Mouse (Mus musculus): ENCODE data around the gene Stap2. TPM values are rescaled to one million over a fixed set of nuclear protein-coding genes. Genes with fewer than 3 reads are reported as not detected.
A peak's percentile ranks its signal among the peaks of the same experiment; 100 is the strongest.

The Stap2 gene
- polyA plus RNA-seq, 1 experiment = 18.4 TPM

GRCm38 (mm10) chr17:56032127-56032733 is 26.8 kb upstream of the Stap2 start:
- TF ChIP-seq CTCF (IDR thresholded peaks at IDR 0.05; ENCODE audit: control insufficient read depth, insufficient read depth, insufficient replicate concordance, low read depth, low read length) (no peak), POLR2A (IDR thresholded peaks at IDR 0.05; ENCODE audit: control insufficient read depth, low read depth, low read length) (no peak)
- no peak overlapping the region for H3K27ac ChIP-seq (ENCODE audit: control insufficient read depth, insufficient read depth, low read depth, low read length)
- H3K4me3 ChIP-seq (ENCODE audit: control insufficient read depth, low read depth, low read length) = no peak overlapping the region
- peaks cover 22% of the 10 kb centered on the region for H3K4me1 ChIP-seq (ENCODE audit: control insufficient read depth, insufficient read depth, low read length)
- H3K27me3 ChIP-seq (ENCODE audit: control insufficient read depth, insufficient read depth, low read length) = no peaks in the 10 kb centered on the region
- peaks cover 3% of the 10 kb centered on the region for H3K36me3 ChIP-seq (ENCODE audit: control insufficient read depth, insufficient read depth, low read length)

GRCm38 (mm10) chr17:56031431-56031830 is 26.0 kb upstream of the Stap2 start:
- peaks cover 3% of the 10 kb centered on the region for H3K36me3 ChIP-seq (ENCODE audit: control insufficient read depth, insufficient read depth, low read length)

GRCm38 (mm10) chr17:56030919-56031318 is 25.5 kb upstream of the Stap2 start:
- Histone ChIP-seq H3K4me1 (ENCODE audit: control insufficient read depth, insufficient read depth, low read length) (peaks cover 20% of the 10 kb centered on the region), H3K4me3 (ENCODE audit: control insufficient read depth, low read depth, low read length) (no peak overlapping the region), H3K27ac (ENCODE audit: control insufficient read depth, insufficient read depth, low read depth, low read length) (peak overlapping the region; percentile 58; the same call in 1 of the 2 replicates), H3K27me3 (ENCODE audit: control insufficient read depth, insufficient read depth, low read length) (no peaks in the 10 kb centered on the region), H3K36me3 (ENCODE audit: control insufficient read depth, insufficient read depth, low read length) (peaks cover 3% of the 10 kb centered on the region)
- TF ChIP-seq POLR2A (IDR thresholded peaks at IDR 0.05; ENCODE audit: control insufficient read depth, low read depth, low read length) (no peak), CTCF (IDR thresholded peaks at IDR 0.05; ENCODE audit: control insufficient read depth, insufficient read depth, insufficient replicate concordance, low read depth, low read length) (no peak)

More at GRCm38 (mm10) chr17:56031431-56031830, 26.0 kb upstream of the Stap2 start:
- H3K27ac ChIP-seq (ENCODE audit: control insufficient read depth, insufficient read depth, low read depth, low read length) = no peak overlapping the region
- no peak for TF ChIP-seq CTCF (IDR thresholded peaks at IDR 0.05; ENCODE audit: control insufficient read depth, insufficient read depth, insufficient replicate concordance, low read depth, low read length)
- no peak overlapping the region for H3K4me3 ChIP-seq (ENCODE audit: control insufficient read depth, low read depth, low read length)
- peaks cover 20% of the 10 kb centered on the region for H3K4me1 ChIP-seq (ENCODE audit: control insufficient read depth, insufficient read depth, low read length)
- no peaks in the 10 kb centered on the region for H3K27me3 ChIP-seq (ENCODE audit: control insufficient read depth, insufficient read depth, low read length)

DNA sequence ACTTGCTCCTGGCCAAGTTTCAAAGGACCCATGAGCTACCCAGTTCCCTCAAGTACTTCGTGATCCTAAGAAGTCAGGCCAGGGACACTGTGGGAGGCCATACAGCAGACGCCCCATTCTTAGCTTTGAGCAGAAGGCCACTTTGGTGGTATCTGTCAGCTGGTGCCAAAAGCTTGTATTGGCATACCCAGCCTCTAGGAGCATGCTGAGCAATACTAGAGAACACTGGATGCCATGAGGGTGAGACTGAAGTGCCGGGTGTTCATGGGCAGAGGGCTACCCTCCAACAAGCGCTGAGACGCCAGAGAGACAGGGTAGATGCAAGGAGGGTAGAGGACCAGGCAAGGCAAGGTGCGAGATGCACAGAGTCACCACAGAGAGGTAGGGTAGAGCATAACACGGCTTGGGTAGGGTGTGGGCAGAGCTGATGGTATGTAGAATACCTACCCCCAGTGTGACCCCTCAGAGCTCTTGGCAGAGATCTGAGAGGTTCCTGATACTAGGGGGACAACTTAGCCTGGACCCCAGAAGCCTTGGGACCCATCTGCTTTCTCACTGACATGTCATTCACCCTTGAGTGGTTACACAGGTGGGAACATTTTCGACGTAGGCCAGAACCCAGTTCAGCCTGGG is 25.0 kb upstream of the Stap2 start:
- TF ChIP-seq POLR2A (IDR thresholded peaks at IDR 0.05; ENCODE audit: control insufficient read depth, low read depth, low read length) (no peak), CTCF (IDR thresholded peaks at IDR 0.05; ENCODE audit: control insufficient read depth, insufficient read depth, insufficient replicate concordance, low read depth, low read length) (no peak)
- Histone ChIP-seq H3K27ac (ENCODE audit: control insufficient read depth, insufficient read depth, low read depth, low read length) (peak overlapping the region; percentile 58), H3K4me1 (ENCODE audit: control insufficient read depth, insufficient read depth, low read length) (peaks cover 20% of the 10 kb centered on the region), H3K27me3 (ENCODE audit: control insufficient read depth, insufficient read depth, low read length) (no peaks in the 10 kb centered on the region), H3K36me3 (ENCODE audit: control insufficient read depth, insufficient read depth, low read length) (peaks cover 3% of the 10 kb centered on the region), H3K4me3 (ENCODE audit: control insufficient read depth, low read depth, low read length) (no peak overlapping the region)

- no peaks in the 10 kb centered on the region; the same call in none of the 2 replicates for H3K36me3 ChIP-seq (ENCODE audit: control insufficient read depth, insufficient read depth, low read length)
- H3K4me1 ChIP-seq (ENCODE audit: control insufficient read depth, insufficient read depth, low read length) = peaks cover 14% of the 10 kb centered on the region
- H3K27ac ChIP-seq (ENCODE audit: control insufficient read depth, insufficient read depth, low read depth, low read length) = no peak overlapping the region
- TF ChIP-seq POLR2A (IDR thresholded peaks at IDR 0.05; ENCODE audit: control insufficient read depth, low read depth, low read length) = no peak
- no peak for TF ChIP-seq CTCF (IDR thresholded peaks at IDR 0.05; ENCODE audit: control insufficient read depth, insufficient read depth, insufficient replicate concordance, low read depth, low read length)
- H3K4me3 ChIP-seq (ENCODE audit: control insufficient read depth, low read depth, low read length) = no peak overlapping the region
- no peaks in the 10 kb centered on the region for H3K27me3 ChIP-seq (ENCODE audit: control insufficient read depth, insufficient read depth, low read length)
These were observed 22.5 kb upstream of the Stap2 start for GRCm38 (mm10) chr17:56027801-56028441.

DNA sequence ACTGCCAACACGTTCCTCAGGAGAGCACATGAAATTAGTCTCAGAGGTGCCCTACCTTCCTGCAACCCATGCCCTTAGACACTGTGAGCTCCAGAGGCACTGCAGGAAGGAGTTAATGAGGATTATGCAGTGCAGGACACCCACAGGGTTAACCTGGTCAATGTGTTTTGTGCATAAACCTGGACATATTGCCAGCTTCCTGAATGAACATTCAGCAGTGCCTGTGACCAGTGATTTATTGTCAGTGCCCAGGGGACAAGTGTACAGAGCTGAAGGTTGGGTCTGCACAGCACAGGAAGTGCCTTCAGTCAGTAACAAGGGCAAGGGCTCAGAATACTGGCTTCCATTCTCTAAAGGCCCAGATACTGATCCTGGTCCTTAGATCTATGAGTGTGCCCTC is 21.5 kb upstream of the Stap2 start:
- Histone ChIP-seq H3K36me3 (ENCODE audit: control insufficient read depth, insufficient read depth, low read length) (no peaks in the 10 kb centered on the region; the same call in none of the 2 replicates), H3K27me3 (ENCODE audit: control insufficient read depth, insufficient read depth, low read length) (no peaks in the 10 kb centered on the region), H3K4me3 (ENCODE audit: control insufficient read depth, low read depth, low read length) (no peak overlapping the region), H3K4me1 (ENCODE audit: control insufficient read depth, insufficient read depth, low read length) (peaks cover 13% of the 10 kb centered on the region), H3K27ac (ENCODE audit: control insufficient read depth, insufficient read depth, low read depth, low read length) (no peak overlapping the region)
- no peak for TF ChIP-seq POLR2A (IDR thresholded peaks at IDR 0.05; ENCODE audit: control insufficient read depth, low read depth, low read length)
- TF ChIP-seq CTCF (IDR thresholded peaks at IDR 0.05; ENCODE audit: control insufficient read depth, insufficient read depth, insufficient replicate concordance, low read depth, low read length) = no peak

GRCm38 (mm10) chr17:56026303-56026702 is 20.9 kb upstream of the Stap2 start:
- H3K27ac ChIP-seq (ENCODE audit: control insufficient read depth, insufficient read depth, low read depth, low read length) = no peak overlapping the region
- no peak overlapping the region for H3K4me3 ChIP-seq (ENCODE audit: control insufficient read depth, low read depth, low read length)
- H3K4me1 ChIP-seq (ENCODE audit: control insufficient read depth, insufficient read depth, low read length) = peaks cover 11% of the 10 kb centered on the region
- TF ChIP-seq POLR2A (IDR thresholded peaks at IDR 0.05; ENCODE audit: control insufficient read depth, low read depth, low read length) = no peak
- no peak for TF ChIP-seq CTCF (IDR thresholded peaks at IDR 0.05; ENCODE audit: control insufficient read depth, insufficient read depth, insufficient replicate concordance, low read depth, low read length)
- no peaks in the 10 kb centered on the region; the same call in none of the 2 replicates for H3K36me3 ChIP-seq (ENCODE audit: control insufficient read depth, insufficient read depth, low read length)
- no peaks in the 10 kb centered on the region for H3K27me3 ChIP-seq (ENCODE audit: control insufficient read depth, insufficient read depth, low read length)

Measured in testis, adult 2 months (tissue).